Mouse (Mus musculus): ENCODE measurements at regions not wholly inside any gene's neighbourhood (a gene's known extent, or its start where the extent isn't known, plus 50 kb on each side); places are given as distances from the start of the nearest gene placed in this dataset.

- TF ChIP-seq CTCF (IDR thresholded peaks at IDR 0.05; ENCODE audit: low read depth): no peak
- TF ChIP-seq EP300 (IDR thresholded peaks at IDR 0.05; ENCODE audit: low read depth): no peak
These were observed 535.5 kb upstream of the Impad1 start for GRCm38 (mm10) chr4:5328497-5329194.

Data from liver, embryonic 14.5 days (tissue).